Mouse (Mus musculus) embryonic fibroblast, embryonic 13.5 days (primary cell): ENCODE measurements around the gene Pop7.

Experiments
- CTCF ChIP-seq: IDR thresholded peaks from 2 replicates; pipeline ENCODE4 v1.5.1; 2011; ENCODE audit warnings: mild to moderate bottlenecking, control low read depth, low read length, moderate library complexity, borderline replicate concordance; ENCODE audit not compliant: insufficient read depth
- POLR2A ChIP-seq: IDR thresholded peaks from 2 replicates; pipeline ENCODE4 v1.6.1; 2011; ENCODE audit warnings: low read depth, mild to moderate bottlenecking, control low read depth, low read length, moderate library complexity

GRCm38 (mm10) chr5:137519691-137520550 lies 17.6 kb upstream of the Pop7 start:
- TF ChIP-seq CTCF (no peak), POLR2A (no peak)
